ENCODE assay signal across 13 mouse cellular contexts in genomic region chr1:160286400-160287057, GRCm38 (mm10).
DNase-seq lines count a peak whose midpoint lies in the region; ATAC-seq and TF ChIP-seq lines count a peak whose summit lies in the region.
"Had no signal": no experiment of that assay in that cellular context is flagged by ENCODE, and none has a peak within 500 bp of the region (broad histone marks: within the 10 kb centered on the region; RNA-seq: fewer than 3 reads in every experiment).

No protein-coding gene starts in this region.

- no peak overlapping the region for H3K27ac ChIP-seq in lung, embryonic 14.5 days (ENCODE audit: low read depth)
- H3K27ac ChIP-seq in hindbrain, embryonic 15.5 days (replicated peaks) = peak overlapping the region; percentile 67
- H3K27ac ChIP-seq in neural tube, embryonic 13.5 days (replicated peaks) = peak overlapping the region; percentile 81
- no peak overlapping the region for H3K27ac ChIP-seq in gastrocnemius, adult 2 months
- H3K27ac ChIP-seq in kidney, embryonic 16.5 days (ENCODE audit: low read length) = no peak overlapping the region

- no peak for ATAC-seq in lung, embryonic 14.5 days (ENCODE audit: insufficient read depth)
- ATAC-seq in hindbrain, embryonic 15.5 days (ENCODE audit: low FRiP score, low read depth) = peak; percentile 57; the same call in 1 of the 2 replicates
- ATAC-seq in neural tube, embryonic 13.5 days (ENCODE audit: low read depth) = no peak
- no peak for ATAC-seq in granulocyte monocyte progenitor cell, adult 5-6 weeks (replicated peaks; ENCODE audit: poor library complexity, severe bottlenecking)
- no peak for ATAC-seq in kidney, embryonic 16.5 days (ENCODE audit: low FRiP score, low TSS enrichment)
- ATAC-seq: liver, postnatal 0 days had no signal

- no peak overlapping the region for H3K4me2 ChIP-seq in lung, embryonic 14.5 days
- H3K4me2 ChIP-seq in hindbrain, embryonic 15.5 days = peak overlapping the region; percentile 27
- peak overlapping the region; percentile 20; the same call in 1 of the 2 replicates for H3K4me2 ChIP-seq in neural tube, embryonic 13.5 days
- no peak overlapping the region for H3K4me2 ChIP-seq in kidney, embryonic 16.5 days (replicated peaks; ENCODE audit: low read depth, low read length)

- H3K4me3 ChIP-seq in lung, embryonic 14.5 days (ENCODE audit: low read depth, low read length) = no peak overlapping the region
- H3K4me3 ChIP-seq in hindbrain, embryonic 15.5 days = no peak overlapping the region
- no peak overlapping the region for H3K4me3 ChIP-seq in neural tube, embryonic 13.5 days
- no peak overlapping the region for H3K4me3 ChIP-seq in gastrocnemius, adult 2 months
- no peak overlapping the region for H3K4me3 ChIP-seq in kidney, embryonic 16.5 days (ENCODE audit: low read length)
- H3K4me3 ChIP-seq: myocyte had no signal

- intact Hi-C loops in gastrocnemius, adult 2 months (cut with DNase I) = no loop called here

- H3K9me3 ChIP-seq in lung, embryonic 14.5 days (ENCODE audit: low read depth, low read length) = no peaks in the 10 kb centered on the region
- no peaks in the 10 kb centered on the region for H3K9me3 ChIP-seq in hindbrain, embryonic 15.5 days
- no peaks in the 10 kb centered on the region for H3K9me3 ChIP-seq in neural tube, embryonic 13.5 days
- H3K9me3 ChIP-seq in kidney, embryonic 16.5 days (ENCODE audit: low read length) = no peaks in the 10 kb centered on the region

- H3K36me3 ChIP-seq in lung, embryonic 14.5 days (ENCODE audit: insufficient read depth) = no peaks in the 10 kb centered on the region
- H3K36me3 ChIP-seq in hindbrain, embryonic 15.5 days = no peaks in the 10 kb centered on the region
- no peaks in the 10 kb centered on the region for H3K36me3 ChIP-seq in neural tube, embryonic 13.5 days
- H3K36me3 ChIP-seq in kidney, embryonic 16.5 days (ENCODE audit: insufficient read depth, low read length) = no peaks in the 10 kb centered on the region

- no peak for TF ChIP-seq CTCF in lung, embryonic 14.5 days (IDR thresholded peaks at IDR 0.05; ENCODE audit: low read depth)
- TF ChIP-seq CTCF in gastrocnemius, adult 2 months (IDR thresholded peaks at IDR 0.05) = no peak

- no peaks in the 10 kb centered on the region for H3K4me1 ChIP-seq in lung, embryonic 14.5 days (ENCODE audit: insufficient read depth)
- H3K4me1 ChIP-seq in hindbrain, embryonic 15.5 days (replicated peaks) = peaks cover 11% of the 10 kb centered on the region
- peaks cover 18% of the 10 kb centered on the region for H3K4me1 ChIP-seq in neural tube, embryonic 13.5 days (replicated peaks)
- H3K4me1 ChIP-seq in kidney, embryonic 16.5 days (ENCODE audit: insufficient read depth, low read length) = no peaks in the 10 kb centered on the region

- 35% methylated on average over 7 of the region's 7 CpGs for WGBS in lung, embryonic 14.5 days
- WGBS in hindbrain, embryonic 15.5 days = 43% methylated on average over 7 of the region's 7 CpGs
- 62% methylated on average over 7 of the region's 7 CpGs for WGBS in neural tube, embryonic 13.5 days
- 53% methylated on average over 7 of the region's 7 CpGs for WGBS in kidney, embryonic 16.5 days

- peak; percentile 32 for DNase-seq in lung, embryonic 14.5 days
- DNase-seq in lung, postnatal 36 days = no peak
- DNase-seq in cerebellum, adult 9-11 months = peak; percentile 76
- DNase-seq in gastrocnemius, adult 2 months = no peak
- DNase-seq: heart, postnatal 4 days; liver, postnatal 0 days; right cerebral cortex, postnatal 25 days; thymus, adult 18-20 months had no signal

- no peaks in the 10 kb centered on the region for H3K27me3 ChIP-seq in lung, embryonic 14.5 days (ENCODE audit: insufficient read depth, low read length)
- H3K27me3 ChIP-seq in hindbrain, embryonic 15.5 days = no peaks in the 10 kb centered on the region
- H3K27me3 ChIP-seq in neural tube, embryonic 13.5 days = no peaks in the 10 kb centered on the region
- H3K27me3 ChIP-seq in kidney, embryonic 16.5 days (ENCODE audit: insufficient read depth, low read length) = no peaks in the 10 kb centered on the region

- H3K9ac ChIP-seq in lung, embryonic 14.5 days = no peak overlapping the region
- H3K9ac ChIP-seq in hindbrain, embryonic 15.5 days = no peak overlapping the region
- peak overlapping the region; percentile 22; the same call in 1 of the 2 replicates for H3K9ac ChIP-seq in neural tube, embryonic 13.5 days
- no peak overlapping the region for H3K9ac ChIP-seq in kidney, embryonic 16.5 days (replicated peaks; ENCODE audit: low read length)
- H3K9ac ChIP-seq: liver, postnatal 0 days had no signal

Comparison
In these comparisons a context has a peak if more than half of its experiments do, and no peak if none do; other contexts are left out.
1. DNase-seq: peak in lung, embryonic 14.5 days (single experiment) and cerebellum, adult 9-11 months (single experiment); none in lung, postnatal 36 days (single experiment) and gastrocnemius, adult 2 months (single experiment).
2. H3K27ac ChIP-seq: peak in hindbrain, embryonic 15.5 days (single experiment) and neural tube, embryonic 13.5 days (single experiment); none in lung, embryonic 14.5 days (single experiment), gastrocnemius, adult 2 months (single experiment) and kidney, embryonic 16.5 days (single experiment).
3. H3K4me2 ChIP-seq: peak in hindbrain, embryonic 15.5 days (single experiment) and neural tube, embryonic 13.5 days (single experiment); none in lung, embryonic 14.5 days (single experiment) and kidney, embryonic 16.5 days (single experiment).